Mouse (Mus musculus) neural tube, embryonic 13.5 days (tissue): Measurements from ENCODE around the gene Zfp825. TPM values are rescaled to one million over a fixed set of nuclear protein-coding genes. Genes with fewer than 3 reads are reported as not detected.
A peak's percentile ranks its signal among the peaks of the same experiment; 100 is the strongest.
"Not testable (repeated sequence)": the region's sequence is repeated elsewhere in the genome, so short reads cannot be mapped to it uniquely, and the experiment has no call there.

ENCODE experiments used
- ATAC-seq: fragments of 200-750 bp; cut with Nextera tagmentation; 2 replicates; pipeline ENCODE4 v1.8.0; 2017; ENCODE audit warnings: low read depth, mild to moderate bottlenecking, moderate TSS enrichment, moderate library complexity
- H3K27ac ChIP-seq: fragments of 300-500 bp; sonication (generic); replicated peaks from 2 replicates; pipeline ENCODE4 v1.5.1; 2015; ENCODE audit warnings: moderate library complexity, mild to moderate bottlenecking, inconsistent platforms
- H3K27me3 ChIP-seq: fragments of 300-500 bp; sonication (generic); 2 replicates; pipeline ENCODE4 v1.6.1; 2015; ENCODE audit warnings: mild to moderate bottlenecking, inconsistent platforms
- H3K36me3 ChIP-seq: fragments of 300-500 bp; sonication (generic); 2 replicates; pipeline ENCODE4 v1.6.1; 2015; ENCODE audit warnings: mild to moderate bottlenecking, inconsistent platforms
- H3K4me1 ChIP-seq: fragments of 300-500 bp; sonication (generic); replicated peaks from 2 replicates; pipeline ENCODE4 v1.6.1; 2015; ENCODE audit warnings: inconsistent platforms
- H3K4me2 ChIP-seq: fragments of 300-500 bp; sonication (generic); 2 replicates; pipeline ENCODE4 v1.6.1; 2015; ENCODE audit warnings: inconsistent platforms, mild to moderate bottlenecking, moderate library complexity
- H3K4me3 ChIP-seq: fragments of 300-500 bp; sonication (generic); 2 replicates; pipeline ENCODE4 v1.5.1; 2015; ENCODE audit warnings: mild to moderate bottlenecking, inconsistent platforms
- H3K9ac ChIP-seq: fragments of 300-500 bp; sonication (generic); 2 replicates; pipeline ENCODE4 v1.6.1; 2015; ENCODE audit warnings: moderate library complexity, mild to moderate bottlenecking, inconsistent platforms
- H3K9me3 ChIP-seq: fragments of 300-500 bp; sonication (generic); 2 replicates; pipeline ENCODE4 v1.6.1; 2016; ENCODE audit warnings: inconsistent platforms
- WGBS: fragments of 180-500 bp; shearing (Covaris S2); methylation state at CpG from one replicate; pipeline ENCODE4 v1.1.7; 2015; 5-methylcytosine and 5-hydroxymethylcytosine counted together
- polyA plus RNA-seq: library from polyadenylated mRNA; unstranded; fragments of >200 nt; fragmentation: Nextera tagmentation; extraction: Ambion mirVana; gene quantifications from 2 replicates; pipeline ENCODE4 v1.2.1, GENCODE M21; 2015

The Zfp825 gene
- polyA plus RNA-seq, result 17.6 and 23.7 TPM in 2 replicates

- Histone ChIP-seq H3K9me3 (no peaks in the 10 kb centered on the region), H3K4me3 (peak within 1 kb of the TSS; percentile 65), H3K4me2 (peak within 1 kb of the TSS; percentile 91), H3K9ac (peak within 1 kb of the TSS; percentile 84), H3K27me3 (no peaks in the 10 kb centered on the region), H3K36me3 (no peaks in the 10 kb centered on the region), H3K27ac (peak within 1 kb of the TSS; percentile 86), H3K4me1 (peaks cover 13% of the 10 kb centered on the region)
- peak; percentile 100 for ATAC-seq
- under 1% methylated on average over 23 of the region's 23 CpGs for WGBS
Observed at GRCm38 (mm10) chr13:74493911-74494679, at the start of gene Zfp825. TSS of gene Zfp825 (minus strand) at chr13:74493992.

- not testable (repeated sequence) for H3K4me3 ChIP-seq, H3K4me1 ChIP-seq, H3K9me3 ChIP-seq, H3K9ac ChIP-seq, ATAC-seq, H3K27me3 ChIP-seq, H3K27ac ChIP-seq, H3K4me2 ChIP-seq, H3K36me3 ChIP-seq
- 91% methylated on average over 3 of the region's 3 CpGs for WGBS
Observed at GRCm38 (mm10) chr13:74535418-74535817, 41.6 kb upstream of the Zfp825 start.

- H3K9ac ChIP-seq, H3K4me1 ChIP-seq, H3K4me2 ChIP-seq, H3K36me3 ChIP-seq, H3K9me3 ChIP-seq, H3K27ac ChIP-seq, H3K4me3 ChIP-seq, H3K27me3 ChIP-seq: not testable (repeated sequence)
- WGBS, result 16% methylated on average over 3 of the region's 3 CpGs
- peak; percentile 76 for ATAC-seq
Observed at GRCm38 (mm10) chr13:74534864-74535263, 41.1 kb upstream of the Zfp825 start.

- no peak overlapping the region for H3K4me2 ChIP-seq
- no peaks in the 10 kb centered on the region for H3K4me1 ChIP-seq
- no peak for ATAC-seq
- no peaks in the 10 kb centered on the region for H3K36me3 ChIP-seq
- no peak overlapping the region for H3K27ac ChIP-seq
- no peaks in the 10 kb centered on the region for H3K9me3 ChIP-seq
- 91% methylated on average over 15 of the region's 15 CpGs for WGBS
- no peak overlapping the region for H3K4me3 ChIP-seq
- no peak overlapping the region for H3K9ac ChIP-seq
- no peaks in the 10 kb centered on the region for H3K27me3 ChIP-seq
Observed at GRCm38 (mm10) chr13:74534096-74534495, 40.3 kb upstream of the Zfp825 start.

GRCm38 (mm10) chr13:74531251-74531650 lies 37.5 kb upstream of the Zfp825 start:
- H3K9ac ChIP-seq, ATAC-seq, H3K27ac ChIP-seq: not testable (repeated sequence)

GRCm38 (mm10) chr13:74529372-74529715 lies 35.6 kb upstream of the Zfp825 start:
- H3K9ac ChIP-seq, H3K9me3 ChIP-seq, H3K27me3 ChIP-seq, H3K4me2 ChIP-seq, H3K36me3 ChIP-seq, H3K27ac ChIP-seq, H3K4me1 ChIP-seq, H3K4me3 ChIP-seq, ATAC-seq: not testable (repeated sequence)
- WGBS, result 16% methylated on average over 1 of the region's 1 CpGs

More at GRCm38 (mm10) chr13:74531251-74531650, 37.5 kb upstream of the Zfp825 start:
- 21% methylated on average over 1 of the region's 1 CpGs for WGBS
- H3K9me3 ChIP-seq, H3K4me2 ChIP-seq, H3K4me3 ChIP-seq, H3K36me3 ChIP-seq, H3K4me1 ChIP-seq, H3K27me3 ChIP-seq: not testable (repeated sequence)

GRCm38 (mm10) chr13:74528519-74529371 lies 35.0 kb upstream of the Zfp825 start:
- ATAC-seq, H3K9ac ChIP-seq: not testable (repeated sequence)

GRCm38 (mm10) chr13:74522481-74523237 lies 28.9 kb upstream of the Zfp825 start:
- 4% methylated on average over 15 of the region's 15 CpGs for WGBS
- Histone ChIP-seq H3K27ac (peak overlapping the region; percentile 68), H3K27me3 (no peaks in the 10 kb centered on the region), H3K36me3 (no peaks in the 10 kb centered on the region), H3K4me1 (peaks cover 4% of the 10 kb centered on the region), H3K4me2 (peak overlapping the region; percentile 70), H3K9ac (peak overlapping the region; percentile 66), H3K9me3 (no peaks in the 10 kb centered on the region), H3K4me3 (peak overlapping the region; percentile 52)
- ATAC-seq, result peak; percentile 97

More at GRCm38 (mm10) chr13:74528519-74529371, 35.0 kb upstream of the Zfp825 start:
- H3K4me3 ChIP-seq, H3K36me3 ChIP-seq, H3K4me1 ChIP-seq, H3K9me3 ChIP-seq, H3K27ac ChIP-seq, H3K4me2 ChIP-seq, H3K27me3 ChIP-seq: not testable (repeated sequence)

- H3K4me1 ChIP-seq, H3K36me3 ChIP-seq, H3K9me3 ChIP-seq, H3K27me3 ChIP-seq, ATAC-seq: not testable (repeated sequence)
- peak overlapping the region; percentile 66 for H3K9ac ChIP-seq
- WGBS, result 4% methylated on average over 3 of the region's 3 CpGs
- peak overlapping the region; percentile 52 for H3K4me3 ChIP-seq
- peak overlapping the region; percentile 70 for H3K4me2 ChIP-seq
- 0 out of 2 replicates have a peak overlapping the region, but pooled peaks have one; percentile 68 for H3K27ac ChIP-seq
Observed at GRCm38 (mm10) chr13:74522141-74522480, 28.3 kb upstream of the Zfp825 start.

- 86% methylated on average over 6 of the region's 6 CpGs for WGBS
- not testable (repeated sequence) for H3K27ac ChIP-seq, H3K9me3 ChIP-seq, H3K36me3 ChIP-seq, H3K27me3 ChIP-seq, H3K4me3 ChIP-seq, H3K4me2 ChIP-seq, ATAC-seq, H3K4me1 ChIP-seq, H3K9ac ChIP-seq
Observed at GRCm38 (mm10) chr13:74507981-74508380, 14.2 kb upstream of the Zfp825 start.

- H3K27me3 ChIP-seq, ATAC-seq, H3K27ac ChIP-seq, H3K9ac ChIP-seq, H3K36me3 ChIP-seq, H3K9me3 ChIP-seq, H3K4me3 ChIP-seq, H3K4me2 ChIP-seq, H3K4me1 ChIP-seq: not testable (repeated sequence)
- 72% methylated on average over 1 of the region's 1 CpGs for WGBS
Observed at GRCm38 (mm10) chr13:74502851-74503250, 9.1 kb upstream of the Zfp825 start.

- 73% methylated on average over 1 of the region's 1 CpGs for WGBS
- H3K4me1 ChIP-seq, H3K27ac ChIP-seq, H3K4me2 ChIP-seq, H3K36me3 ChIP-seq, H3K4me3 ChIP-seq, ATAC-seq, H3K9ac ChIP-seq, H3K27me3 ChIP-seq, H3K9me3 ChIP-seq: not testable (repeated sequence)
Observed at GRCm38 (mm10) chr13:74499696-74500095, 5.9 kb upstream of the Zfp825 start.
